Mouse (Mus musculus) gastrocnemius, postnatal 36 days (tissue): Measurements from ENCODE around the gene Hacd4. TPM values are rescaled to one million over a fixed set of nuclear protein-coding genes. Genes with fewer than 3 reads are reported as not detected.
"Not testable (repeated sequence)": the region's sequence is repeated elsewhere in the genome, so short reads cannot be mapped to it uniquely, and the experiment has no call there.

Experiments
- DNase-seq, 2 experiments: peaks; one replicate each; pipeline ENCODE4 v3.0.0; 2022
- intact Hi-C: fragments of 180-260 bp; cut with DNase I; formaldehyde crosslinking; loops from one replicate; pipeline ENCODE4 v1.15.1; 2025
- total RNA-seq, 2 experiments: library from RNA; stranded (reverse); gene quantifications; 2 replicates each; pipeline ENCODE4 v1.2.3; 2021

Hacd4 gene
- total RNA-seq, 2 experiments from 2014 or later = 1.0 to 1.2 TPM

DNA sequence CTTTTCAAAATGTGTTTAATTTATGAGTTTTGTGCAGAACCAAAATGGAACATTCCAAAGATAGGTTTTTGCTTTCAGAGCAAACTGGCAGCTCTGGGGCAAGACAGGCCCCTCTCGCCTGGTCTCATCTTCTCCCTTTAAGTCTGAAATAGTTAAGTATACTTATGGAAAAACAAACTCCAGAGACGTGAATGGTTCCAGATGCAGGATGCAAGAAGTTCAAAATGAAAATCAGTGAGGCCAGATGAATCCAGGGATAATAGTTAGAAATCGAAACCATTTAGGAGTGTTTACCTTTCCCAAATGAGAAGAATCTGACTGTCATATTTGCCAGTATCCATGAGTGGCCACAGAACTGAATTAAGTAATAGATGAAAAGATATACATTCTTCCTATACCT, 1.6 kb downstream of the Hacd4 start:
- no peak for DNase-seq

GRCm38 (mm10) chr4:88436593-88437165, 2.0 kb downstream of the Hacd4 start:
- DNase-seq = no peak
- intact Hi-C loops = no loop called here

More for the DNA sequence above, 1.6 kb downstream of the Hacd4 start:
- intact Hi-C loops = no loop called here

DNA sequence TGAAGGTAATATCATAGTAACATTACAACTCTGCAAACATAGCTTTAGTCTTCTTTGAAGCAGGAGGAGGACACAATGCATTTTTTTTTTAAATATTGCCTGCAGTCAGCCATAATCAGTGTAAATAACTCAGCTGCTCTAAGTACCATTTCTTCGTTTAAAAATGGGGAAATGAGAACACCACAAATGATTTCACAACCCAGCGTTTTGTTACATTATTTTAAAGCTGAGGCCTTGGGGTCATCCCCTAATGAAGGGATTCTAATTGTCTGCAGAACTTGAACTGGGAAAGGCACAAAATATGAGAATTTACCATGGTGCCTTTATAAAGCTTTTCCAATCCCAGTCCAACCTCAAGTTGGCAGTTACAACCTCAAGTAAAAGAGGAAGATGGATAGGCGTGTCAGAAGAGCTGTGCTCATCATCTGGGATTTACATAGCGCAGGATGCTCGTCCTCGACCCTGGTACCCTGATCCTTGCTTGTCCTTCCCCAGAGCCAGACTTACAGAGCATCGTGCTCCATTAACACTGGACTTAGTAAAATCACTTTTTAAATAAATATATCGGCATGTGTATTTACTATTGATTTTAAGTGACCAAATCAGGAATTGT, 6.2 kb downstream of the Hacd4 start:
- intact Hi-C loops = no loop called here
- DNase-seq = no peak

DNA sequence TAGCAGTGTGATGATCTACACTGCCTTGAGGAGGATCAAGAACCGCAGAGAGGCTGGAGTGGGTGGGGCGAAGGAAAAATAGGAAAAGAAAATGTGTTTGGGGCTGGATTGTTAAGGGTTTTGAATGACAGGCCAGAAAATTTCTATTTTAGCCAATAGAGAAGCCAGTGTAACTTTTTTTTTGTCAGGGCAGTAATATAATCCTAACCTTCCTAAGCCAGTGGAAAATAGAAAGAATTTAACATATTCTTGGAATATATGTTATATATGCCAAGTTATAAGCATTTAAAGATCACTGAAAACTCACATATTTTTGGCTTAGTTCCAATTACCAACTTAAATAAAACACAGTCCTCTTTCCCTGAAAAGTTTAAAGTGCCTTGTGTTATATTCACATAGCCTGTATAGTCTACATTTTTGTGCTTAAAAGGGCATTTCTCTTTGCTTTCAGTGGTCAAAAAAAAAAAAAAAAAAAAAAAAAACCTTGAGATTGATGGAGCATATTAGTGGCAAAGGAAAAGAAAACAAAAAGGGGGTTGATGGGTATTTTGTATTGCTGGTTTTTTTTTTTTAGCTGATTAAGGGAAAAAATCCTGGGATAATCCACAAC, 11.0 kb downstream of the Hacd4 start:
- intact Hi-C loops = no loop called here
- DNase-seq = no peak

DNA sequence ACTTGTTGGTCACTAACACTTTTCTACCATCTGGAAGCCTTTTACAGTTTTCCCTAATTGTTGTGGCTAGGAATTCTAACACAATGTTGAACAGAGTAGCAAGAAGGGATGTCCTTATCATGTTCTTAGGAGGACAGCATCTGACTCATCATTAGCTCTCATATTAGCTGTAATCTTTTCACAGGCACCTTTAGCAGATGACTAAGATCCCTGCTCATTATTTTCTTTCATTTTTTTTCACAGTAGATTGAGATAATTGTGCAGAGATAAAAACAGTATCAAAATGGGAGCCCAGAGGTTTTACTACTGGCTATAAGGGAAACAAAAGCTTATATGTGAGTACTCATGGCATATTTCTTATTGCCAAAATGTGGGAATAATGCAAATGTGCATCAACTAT, 14.2 kb downstream of the Hacd4 start:
- no peak for DNase-seq
- intact Hi-C loops = no loop called here

DNA sequence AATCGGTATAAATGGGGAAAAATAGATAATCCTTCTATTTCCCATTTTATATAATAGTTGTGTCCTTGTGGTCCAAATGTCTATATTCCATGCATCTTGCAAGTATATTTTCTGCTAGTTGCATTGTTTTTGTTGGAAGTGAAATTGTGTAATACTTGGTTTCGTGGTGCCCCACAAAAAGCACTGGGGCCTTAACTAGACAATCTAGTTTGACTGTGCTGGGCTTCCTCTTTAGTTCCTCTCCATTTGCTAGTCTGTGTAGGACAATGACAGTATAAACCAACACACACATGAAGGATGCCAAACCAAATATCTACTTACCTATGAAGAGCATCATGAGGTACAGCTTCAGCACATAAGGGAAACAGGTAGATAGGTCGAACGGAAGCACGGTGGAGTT, 19.4 kb downstream of the Hacd4 start:
- no peak for DNase-seq
- intact Hi-C loops = no loop called here

- no peak for DNase-seq
- intact Hi-C loops = no loop called here
Measured at GRCm38 (mm10) chr4:88415017-88415416, 23.7 kb downstream of the Hacd4 start.

DNA sequence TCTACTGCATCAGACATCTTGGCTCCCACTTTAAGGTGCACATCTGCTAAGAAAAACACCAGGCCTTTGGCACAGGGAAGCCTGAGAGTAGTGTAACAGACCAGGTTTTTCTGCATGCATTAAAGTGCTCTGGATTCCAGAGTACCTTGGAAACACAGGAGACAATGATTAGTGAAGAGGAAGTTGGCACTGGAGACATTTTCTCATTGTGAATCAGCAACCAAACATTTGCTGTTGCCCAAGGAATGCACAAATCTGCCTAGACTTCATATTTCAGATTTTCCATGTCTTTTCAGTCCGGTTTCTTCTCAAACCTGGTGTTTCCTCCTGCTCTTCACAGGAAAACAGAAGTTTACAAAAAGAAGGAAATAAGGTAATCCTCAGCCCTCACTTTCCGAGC, 26.4 kb downstream of the Hacd4 start:
- no peak for DNase-seq
- intact Hi-C loops = no loop called here

DNA sequence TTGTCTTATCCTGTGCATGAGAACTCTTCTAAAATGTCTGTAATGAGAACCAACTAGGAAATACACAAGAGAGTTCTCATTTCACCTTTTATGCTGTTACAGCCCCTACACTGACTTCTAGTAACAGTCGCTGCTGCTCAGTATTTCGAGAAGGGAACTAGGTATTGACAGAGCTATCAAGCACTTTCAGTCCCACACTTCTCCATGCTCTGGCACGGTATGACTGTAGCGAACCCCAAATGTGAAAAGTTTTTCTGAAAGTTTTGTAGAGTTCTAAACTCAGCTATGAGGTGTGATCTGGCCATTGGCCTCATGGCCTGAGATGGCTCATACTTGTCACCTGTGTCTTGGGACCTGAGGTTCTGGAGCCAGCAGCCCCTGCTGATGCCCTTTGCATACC, 29.4 kb downstream of the Hacd4 start:
- intact Hi-C loops = no loop called here
- no peak for DNase-seq

DNA sequence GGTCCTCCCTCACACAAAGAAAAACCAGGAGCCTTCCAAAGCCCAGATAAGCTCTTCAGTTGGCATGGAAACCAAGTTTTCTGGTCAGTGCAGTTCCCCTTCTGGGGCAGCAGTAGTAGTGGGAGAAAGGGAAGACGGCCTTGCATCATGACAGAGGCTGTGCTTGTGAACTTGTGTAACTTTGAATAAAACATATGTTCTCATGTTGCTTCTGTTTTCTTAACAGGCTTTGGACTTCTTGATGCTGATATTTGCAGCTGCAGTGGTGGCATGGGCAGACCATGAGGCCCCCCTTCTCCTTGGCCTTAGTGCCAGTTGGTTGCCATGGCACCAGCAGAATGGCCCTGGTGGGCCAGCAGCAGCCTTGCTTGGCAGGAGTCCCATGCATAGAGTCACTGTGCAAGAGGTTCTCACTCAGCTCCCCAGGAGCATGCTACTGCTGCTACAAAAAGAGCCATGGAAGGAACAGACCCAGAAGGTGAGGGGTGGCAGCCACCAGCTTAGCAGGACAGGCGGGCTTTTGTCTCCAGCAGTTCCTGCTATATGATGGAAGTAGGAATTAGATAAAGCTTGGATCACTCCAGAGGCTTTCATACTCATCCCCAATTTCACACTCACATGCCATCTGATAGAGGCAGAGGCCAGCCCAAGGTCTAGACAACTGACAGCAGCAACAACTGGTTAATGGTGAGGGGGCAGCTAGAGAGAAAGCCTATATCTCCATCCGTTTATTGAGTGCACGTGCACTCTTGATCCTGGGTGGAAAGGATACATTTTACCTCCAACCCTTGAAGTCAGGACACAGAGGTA, 31.6 kb downstream of the Hacd4 start:
- intact Hi-C loops = no loop called here
- DNase-seq = no peak

GRCm38 (mm10) chr4:88402884-88403283, 35.8 kb downstream of the Hacd4 start:
- intact Hi-C loops = no loop called here
- DNase-seq = no peak

- DNase-seq = no peak
- intact Hi-C loops = no loop called here
Measured at GRCm38 (mm10) chr4:88400992-88401313, 37.8 kb downstream of the Hacd4 start.

GRCm38 (mm10) chr4:88400302-88400991, 38.3 kb downstream of the Hacd4 start:
- intact Hi-C loops = no loop called here
- DNase-seq = no peak

- DNase-seq = no peak
- intact Hi-C loops = no loop called here
Measured at GRCm38 (mm10) chr4:88396995-88397521, 41.7 kb downstream of the Hacd4 start.

- no peak for DNase-seq
- intact Hi-C loops = no loop called here
Measured at GRCm38 (mm10) chr4:88395717-88396116, 43.0 kb downstream of the Hacd4 start.

DNA sequence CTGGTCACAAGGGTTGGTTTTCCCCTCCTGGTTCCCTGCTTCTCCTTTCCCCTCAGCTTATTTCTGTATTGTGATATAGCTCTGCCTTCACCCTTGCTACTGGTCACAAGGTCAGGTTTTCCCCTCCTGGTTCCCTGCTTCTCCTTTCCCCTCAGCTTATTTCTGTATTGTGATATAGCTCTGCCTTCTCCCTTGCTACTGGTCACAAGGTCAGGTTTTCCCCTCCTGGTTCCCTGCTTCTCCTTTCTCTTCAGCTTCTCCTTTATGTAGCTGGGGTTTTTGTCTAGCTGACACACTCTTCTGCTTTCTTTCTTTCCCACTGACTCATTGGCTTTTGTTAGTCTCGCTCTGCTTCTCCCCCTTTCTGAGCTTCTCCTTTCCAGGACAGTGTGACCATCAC, 48.1 kb downstream of the Hacd4 start:
- DNase-seq, intact Hi-C loops: not testable (repeated sequence)

- DNase-seq = no peak
- intact Hi-C loops = no loop called here
Measured at GRCm38 (mm10) chr4:88390036-88390435, 48.7 kb downstream of the Hacd4 start.

GRCm38 (mm10) chr4:88372293-88373224, 66.2 kb downstream of the Hacd4 start:
- intact Hi-C loops = no loop called here
- DNase-seq = no peak

DNA sequence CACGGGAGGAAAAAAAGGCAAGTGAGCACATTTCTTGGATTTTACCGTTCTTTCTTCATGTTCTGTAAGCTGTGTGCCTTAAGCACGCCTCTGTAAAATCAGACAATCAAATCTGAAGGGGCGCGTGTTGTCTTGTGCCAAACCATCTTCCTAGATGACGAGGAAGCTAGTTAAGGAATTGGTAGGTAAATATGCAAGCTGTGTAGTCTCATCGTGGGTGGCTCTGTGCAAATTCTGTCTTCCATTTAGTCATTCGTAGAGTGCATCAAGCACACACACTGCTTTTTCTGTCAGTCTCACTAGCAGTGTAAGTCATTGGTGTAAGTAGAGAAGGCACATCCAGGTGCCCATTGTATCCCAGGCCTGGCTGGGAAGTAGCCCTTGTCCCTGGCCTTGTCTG, 67.9 kb downstream of the Hacd4 start:
- DNase-seq = no peak
- intact Hi-C loops = no loop called here

DNA sequence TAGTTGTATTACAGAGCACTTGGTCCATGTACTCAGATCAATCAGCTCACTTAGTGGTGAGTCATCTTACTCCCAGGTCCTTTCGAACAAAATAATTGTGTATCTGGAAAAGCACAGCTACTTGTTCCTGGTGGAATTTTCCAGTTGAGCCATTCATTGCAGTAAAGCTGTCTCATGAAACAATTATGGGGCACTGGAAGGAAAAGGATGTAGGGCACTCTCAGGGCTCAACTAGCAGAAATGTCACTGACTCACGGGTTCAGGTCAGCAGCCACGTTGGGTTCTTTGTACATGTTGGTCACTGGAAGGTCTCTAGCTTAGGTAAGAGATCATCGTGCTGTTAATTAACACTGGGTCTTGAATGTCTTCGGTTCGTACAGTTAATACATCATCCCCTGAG, 68.8 kb downstream of the Hacd4 start:
- intact Hi-C loops = no loop called here
- DNase-seq = no peak
